Mouse (Mus musculus) kidney, embryonic 14.5 days (tissue): ENCODE measurements around the gene Pbld2. TPM values are rescaled to one million over a fixed set of nuclear protein-coding genes. Genes with fewer than 3 reads are reported as not detected.

ENCODE experiments used
- ATAC-seq: fragments of 200-750 bp; cut with Nextera tagmentation; 2 replicates; pipeline ENCODE4 v1.8.0; 2017; ENCODE audit warnings: moderate number of reproducible peaks, mild to moderate bottlenecking, moderate TSS enrichment, moderate library complexity; ENCODE audit not compliant: low FRiP score, low TSS enrichment
- H3K27ac ChIP-seq: fragments of 300-500 bp; sonication (generic); 2 replicates; pipeline ENCODE4 v1.5.1; 2014; ENCODE audit warnings: low read depth, mild to moderate bottlenecking, low read length, moderate library complexity, mixed read lengths
- H3K27me3 ChIP-seq: fragments of 300-500 bp; sonication (generic); 2 replicates; pipeline ENCODE4 v1.6.1; 2014; ENCODE audit warnings: mild to moderate bottlenecking, low read length; ENCODE audit not compliant: control insufficient read depth, insufficient read depth
- H3K36me3 ChIP-seq: fragments of 300-500 bp; sonication (generic); 2 replicates; pipeline ENCODE4 v1.6.1; 2014; ENCODE audit warnings: low read length, mixed read lengths; ENCODE audit not compliant: control insufficient read depth, insufficient read depth
- H3K4me1 ChIP-seq: fragments of 300-500 bp; sonication (generic); 2 replicates; pipeline ENCODE4 v1.6.1; 2014; ENCODE audit warnings: low read length, mixed read lengths; ENCODE audit not compliant: control insufficient read depth, insufficient read depth
- H3K4me2 ChIP-seq: fragments of 300-500 bp; sonication (generic); replicated peaks from 2 replicates; pipeline ENCODE4 v1.6.1; 2014; ENCODE audit warnings: low read depth, mild to moderate bottlenecking, low read length
- H3K4me3 ChIP-seq: fragments of 300-500 bp; sonication (generic); 2 replicates; pipeline ENCODE4 v1.5.1; 2014; ENCODE audit warnings: mild to moderate bottlenecking, low read length
- H3K9ac ChIP-seq: fragments of 300-500 bp; sonication (generic); 2 replicates; pipeline ENCODE4 v1.6.1; 2014; ENCODE audit warnings: low read depth, mild to moderate bottlenecking, low read length, moderate library complexity
- H3K9me3 ChIP-seq: fragments of 300-500 bp; sonication (generic); 2 replicates; pipeline ENCODE4 v1.6.1; 2016; ENCODE audit warnings: low read length; ENCODE audit not compliant: control insufficient read depth
- WGBS: fragments of 180-500 bp; shearing (Covaris S2); extraction: QIAGEN DNeasy Blood & Tissue Kit; methylation state at CpG from one replicate; pipeline ENCODE4 v1.1.7; 2014; 5-methylcytosine and 5-hydroxymethylcytosine counted together
- polyA plus RNA-seq: library from polyadenylated mRNA; unstranded; fragments of >200 nt; fragmentation: Nextera tagmentation; extraction: Ambion mirVana; gene quantifications from 2 replicates; pipeline ENCODE4 v1.2.1, GENCODE M21; 2014

Gene Pbld2
- polyA plus RNA-seq, 1 experiment from 2014 or later: 2.7 TPM

- 72% methylated on average over 9 of the region's 10 CpGs for WGBS
- H3K9ac ChIP-seq: no peak overlapping the region
- no peak overlapping the region for H3K4me3 ChIP-seq
- H3K4me2 ChIP-seq: no peak overlapping the region
- no peaks in the 10 kb centered on the region for H3K9me3 ChIP-seq
- no peaks in the 10 kb centered on the region for H3K4me1 ChIP-seq
- no peaks in the 10 kb centered on the region for H3K36me3 ChIP-seq
- ATAC-seq: no peak
- no peak overlapping the region for H3K27ac ChIP-seq
- H3K27me3 ChIP-seq: peaks cover 4% of the 10 kb centered on the region; the same call in 1 of the 2 replicates
Observed at GRCm38 (mm10) chr10:63092616-63093550, 68.8 kb downstream of the Pbld2 start.

DNA sequence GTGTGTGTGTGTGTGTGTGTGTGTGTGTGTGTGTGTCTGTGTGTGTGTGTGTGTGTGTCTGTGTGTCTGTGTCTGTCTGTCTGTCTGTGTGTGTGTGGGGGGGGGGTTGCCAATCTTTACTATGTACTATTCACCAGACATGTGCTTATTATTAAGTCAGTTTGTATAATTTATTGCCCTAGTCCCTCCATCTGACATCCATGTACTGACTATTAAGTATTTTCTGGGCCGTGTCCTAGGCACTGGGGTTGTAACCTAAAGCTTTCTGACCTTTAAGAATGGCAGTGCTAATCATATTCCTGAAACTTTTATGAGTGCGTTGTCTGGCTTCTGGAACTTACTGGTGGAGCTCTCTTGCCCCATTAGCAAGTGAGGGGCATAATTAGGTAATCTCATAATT lies 72.6 kb downstream of the Pbld2 start:
- no peaks in the 10 kb centered on the region for H3K36me3 ChIP-seq
- H3K27me3 ChIP-seq: peaks cover 28% of the 10 kb centered on the region
- no peak for ATAC-seq
- whole genome bisulfite sequencing: 60% methylated on average over 2 of the region's 2 CpGs
- H3K4me1 ChIP-seq: no peaks in the 10 kb centered on the region
- H3K9me3 ChIP-seq: no peaks in the 10 kb centered on the region
- no peak overlapping the region for H3K4me2 ChIP-seq
- H3K9ac ChIP-seq: no peak overlapping the region
- no peak overlapping the region for H3K27ac ChIP-seq
- no peak overlapping the region for H3K4me3 ChIP-seq

GRCm38 (mm10) chr10:63098191-63098590 lies 74.1 kb downstream of the Pbld2 start:
- Histone ChIP-seq H3K4me1 (no peaks in the 10 kb centered on the region), H3K36me3 (no peaks in the 10 kb centered on the region), H3K4me2 (no peak overlapping the region), H3K9me3 (no peaks in the 10 kb centered on the region), H3K4me3 (no peak overlapping the region), H3K27me3 (peaks cover 28% of the 10 kb centered on the region), H3K9ac (no peak overlapping the region), H3K27ac (no peak overlapping the region)
- 65% methylated on average over 12 of the region's 12 CpGs for whole genome bisulfite sequencing
- ATAC-seq: no peak

DNA sequence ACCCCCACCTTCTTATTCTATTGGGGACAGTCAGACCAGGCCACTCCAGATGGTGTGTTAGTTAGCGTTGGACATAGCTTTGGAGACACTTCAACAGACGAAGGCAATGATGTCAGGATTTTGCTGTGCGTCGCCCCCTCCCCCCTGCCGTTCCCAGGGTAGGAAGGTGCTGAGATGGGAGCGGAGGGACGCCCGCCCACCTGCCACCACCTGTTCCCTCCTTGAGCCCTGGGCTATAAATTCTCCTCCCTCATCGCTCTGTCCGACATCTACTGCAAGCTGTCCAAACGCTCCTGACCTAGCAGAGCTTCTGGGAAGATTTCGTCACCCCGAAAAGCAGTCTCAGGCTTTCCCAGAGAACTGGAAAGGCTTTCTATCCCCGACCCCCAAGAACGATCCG lies 75.4 kb downstream of the Pbld2 start, which contains the start of gene Atoh7:
Atoh7 (plus strand) TSS at position 131 of the 400 bp plus-strand sequence.
- 2% methylated on average over 16 of the region's 16 CpGs for WGBS

GRCm38 (mm10) chr10:63099941-63100562 lies 75.9 kb downstream of the Pbld2 start:
- peaks cover 28% of the 10 kb centered on the region for H3K27me3 ChIP-seq
- H3K4me1 ChIP-seq: no peaks in the 10 kb centered on the region
- no peaks in the 10 kb centered on the region for H3K36me3 ChIP-seq
- peak; percentile 88 for ATAC-seq
- H3K9me3 ChIP-seq: 0 out of 2 replicates have a peak, but pooled peaks cover 2% of the 10 kb centered on the region
- peak overlapping the region; percentile 56 for H3K4me3 ChIP-seq
- under 1% methylated on average over 55 of the region's 62 CpGs for WGBS
- H3K27ac ChIP-seq: no peak overlapping the region
- peak overlapping the region; percentile 58; the same call in 1 of the 2 replicates for H3K9ac ChIP-seq
- H3K4me2 ChIP-seq: peak overlapping the region; percentile 97

More for the DNA sequence above, 75.4 kb downstream of the Pbld2 start, which contains the start of gene Atoh7:
- no peak within 1 kb of the TSS for H3K27ac ChIP-seq
- peaks cover 28% of the 10 kb centered on the region for H3K27me3 ChIP-seq
- no peaks in the 10 kb centered on the region for H3K36me3 ChIP-seq
- H3K4me2 ChIP-seq: peak within 1 kb of the TSS; percentile 97
- peak within 1 kb of the TSS; percentile 56 for H3K4me3 ChIP-seq
- H3K9me3 ChIP-seq: 0 out of 2 replicates have a peak, but pooled peaks cover 2% of the 10 kb centered on the region
- no peaks in the 10 kb centered on the region for H3K4me1 ChIP-seq
- no peak for ATAC-seq
- peak within 1 kb of the TSS; percentile 58; the same call in 1 of the 2 replicates for H3K9ac ChIP-seq

GRCm38 (mm10) chr10:63100657-63101056 lies 76.5 kb downstream of the Pbld2 start:
- no peaks in the 10 kb centered on the region for H3K36me3 ChIP-seq
- peak overlapping the region; percentile 58; the same call in 1 of the 2 replicates for H3K9ac ChIP-seq
- peaks cover 28% of the 10 kb centered on the region for H3K27me3 ChIP-seq
- peak overlapping the region; percentile 56 for H3K4me3 ChIP-seq
- no peak overlapping the region for H3K27ac ChIP-seq
- H3K4me1 ChIP-seq: no peaks in the 10 kb centered on the region
- H3K9me3 ChIP-seq: 0 out of 2 replicates have a peak, but pooled peaks cover 2% of the 10 kb centered on the region
- peak overlapping the region; percentile 97 for H3K4me2 ChIP-seq
- WGBS: 13% methylated on average over 9 of the region's 9 CpGs
- no peak for ATAC-seq

Other genes with a start within 250 kb of the Pbld2 start
- 121 and 178 TPM in 2 replicates for gene Ccar1, start 232.0 kb upstream of the Pbld2 start, polyA plus RNA-seq
- 34.1 and 35.3 TPM in 2 replicates for gene Tet1, start 115.3 kb upstream of the Pbld2 start, polyA plus RNA-seq
- 10.0 and 16.0 TPM in 2 replicates for gene Slc25a16, start 103.7 kb upstream of the Pbld2 start, polyA plus RNA-seq
- 20.5 and 27.2 TPM in 2 replicates for gene Dna2, start 77.3 kb upstream of the Pbld2 start, polyA plus RNA-seq
- gene Rufy2, start 44.1 kb upstream of the Pbld2 start, polyA plus RNA-seq: 19.7 and 28.4 TPM in 2 replicates
- gene Hnrnph3, start 98 bp upstream of the Pbld2 start, polyA plus RNA-seq: 82.2 and 86.8 TPM in 2 replicates
- gene Pbld1, start 35.8 kb downstream of the Pbld2 start, polyA plus RNA-seq: 4.8 and 5.1 TPM in 2 replicates
- 0.56 TPM in 1 of 2 replicates, not detected in the other for gene Atoh7, start 75.3 kb downstream of the Pbld2 start, polyA plus RNA-seq
- gene Mypn, start 179.6 kb downstream of the Pbld2 start, polyA plus RNA-seq: not detected in 2 replicates
- 36.7 and 53.8 TPM in 2 replicates for gene Herc4, start 219.5 kb downstream of the Pbld2 start, polyA plus RNA-seq